Mouse (Mus musculus) hindbrain, embryonic 13.5 days (tissue): Measurements from ENCODE around the gene Dvl2. TPM values are rescaled to one million over a fixed set of nuclear protein-coding genes. Genes with fewer than 3 reads are reported as not detected.

Experiments used
- ATAC-seq: fragments of 200-750 bp; cut with Nextera tagmentation; 2 replicates; pipeline ENCODE4 v1.8.0; 2017; ENCODE audit warnings: moderate TSS enrichment; ENCODE audit not compliant: low FRiP score
- H3K27ac ChIP-seq: fragments of 300-500 bp; sonication (generic); 2 replicates; pipeline ENCODE4 v1.5.1; 2015; ENCODE audit warnings: inconsistent platforms, mild to moderate bottlenecking, moderate library complexity
- H3K27me3 ChIP-seq: fragments of 300-500 bp; sonication (generic); 2 replicates; pipeline ENCODE4 v1.6.1; 2015; ENCODE audit warnings: mild to moderate bottlenecking, inconsistent platforms
- H3K36me3 ChIP-seq: fragments of 300-500 bp; sonication (generic); 2 replicates; pipeline ENCODE4 v1.6.1; 2015; ENCODE audit warnings: mild to moderate bottlenecking, inconsistent platforms
- H3K4me1 ChIP-seq: fragments of 300-500 bp; sonication (generic); replicated peaks from 2 replicates; pipeline ENCODE4 v1.6.1; 2015; ENCODE audit warnings: inconsistent platforms
- H3K4me2 ChIP-seq: fragments of 300-500 bp; sonication (generic); 2 replicates; pipeline ENCODE4 v1.6.1; 2015; ENCODE audit warnings: inconsistent platforms, mild to moderate bottlenecking, moderate library complexity
- H3K4me3 ChIP-seq: fragments of 300-500 bp; sonication (generic); 2 replicates; pipeline ENCODE4 v1.5.1; 2015; ENCODE audit warnings: mild to moderate bottlenecking, inconsistent platforms
- H3K9ac ChIP-seq: fragments of 300-500 bp; sonication (generic); 2 replicates; pipeline ENCODE4 v1.6.1; 2015; ENCODE audit warnings: mild to moderate bottlenecking, inconsistent platforms
- H3K9me3 ChIP-seq: fragments of 300-500 bp; sonication (generic); 2 replicates; pipeline ENCODE4 v1.6.1; 2016; ENCODE audit warnings: inconsistent platforms
- WGBS: fragments of 180-500 bp; shearing (Covaris S2); methylation state at CpG from one replicate; pipeline ENCODE4 v1.1.7; 2015; 5-methylcytosine and 5-hydroxymethylcytosine counted together
- polyA plus RNA-seq: library from polyadenylated mRNA; unstranded; fragments of >200 nt; fragmentation: Nextera tagmentation; extraction: Ambion mirVana; gene quantifications from 2 replicates; pipeline ENCODE4 v1.2.1, GENCODE M21; 2015

The Dvl2 gene
- polyA plus RNA-seq, 1 experiment from 2014 or later: 28.6 TPM

DNA sequence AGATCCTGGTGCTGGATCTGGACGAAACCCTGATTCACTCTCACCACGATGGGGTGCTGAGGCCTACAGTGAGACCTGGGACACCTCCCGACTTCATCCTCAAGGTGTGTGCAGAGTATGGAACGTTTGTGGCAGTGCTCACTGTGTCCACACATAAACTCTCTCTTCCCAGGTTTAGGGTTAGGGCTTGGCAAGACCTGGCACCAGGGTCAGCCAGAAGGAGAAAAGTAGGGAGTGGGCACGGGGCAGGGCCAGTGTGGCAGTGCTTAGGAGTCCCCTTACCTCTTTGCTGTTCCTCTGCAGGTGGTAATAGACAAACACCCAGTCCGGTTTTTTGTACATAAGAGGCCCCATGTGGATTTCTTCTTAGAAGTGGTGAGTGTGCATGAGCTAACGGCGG is 16.0 kb upstream of the Dvl2 start:
- no peaks in the 10 kb centered on the region for H3K9me3 ChIP-seq
- no peak overlapping the region for H3K4me3 ChIP-seq
- ATAC-seq: no peak
- peaks cover 48% of the 10 kb centered on the region for H3K36me3 ChIP-seq
- H3K27ac ChIP-seq: no peak overlapping the region
- 94% methylated on average over 8 of the region's 8 CpGs for WGBS
- peaks cover 27% of the 10 kb centered on the region for H3K4me1 ChIP-seq
- no peak overlapping the region for H3K4me2 ChIP-seq
- no peaks in the 10 kb centered on the region for H3K27me3 ChIP-seq
- no peak overlapping the region for H3K9ac ChIP-seq

DNA sequence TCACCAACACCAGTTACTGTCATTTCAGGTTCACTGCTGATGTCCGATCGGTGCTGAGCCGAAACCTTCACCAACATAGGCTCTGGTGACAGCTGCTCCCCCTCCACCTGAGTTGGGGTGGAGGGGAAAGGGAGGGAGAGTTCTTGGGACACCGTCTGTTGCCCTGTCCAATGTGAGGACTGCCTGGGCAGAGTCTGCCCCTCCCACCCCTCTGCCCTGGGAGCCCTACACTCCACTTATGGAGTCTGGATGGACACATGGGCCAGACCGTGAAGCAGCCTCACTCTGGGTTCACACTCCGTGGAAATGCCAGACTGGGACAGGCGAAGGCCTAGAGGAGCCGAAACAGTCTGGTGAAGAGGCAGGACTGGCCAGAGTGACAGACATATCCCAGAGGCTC is 10.4 kb upstream of the Dvl2 start:
- H3K27ac ChIP-seq: peak overlapping the region; percentile 94
- WGBS: 92% methylated on average over 8 of the region's 8 CpGs
- no peak for ATAC-seq
- no peak overlapping the region for H3K4me3 ChIP-seq
- no peak overlapping the region for H3K4me2 ChIP-seq
- H3K9ac ChIP-seq: 0 out of 2 replicates have a peak overlapping the region, but pooled peaks have one; percentile 29
- no peaks in the 10 kb centered on the region for H3K27me3 ChIP-seq
- peaks cover 24% of the 10 kb centered on the region for H3K4me1 ChIP-seq
- no peaks in the 10 kb centered on the region for H3K9me3 ChIP-seq
- peaks cover 67% of the 10 kb centered on the region for H3K36me3 ChIP-seq

DNA sequence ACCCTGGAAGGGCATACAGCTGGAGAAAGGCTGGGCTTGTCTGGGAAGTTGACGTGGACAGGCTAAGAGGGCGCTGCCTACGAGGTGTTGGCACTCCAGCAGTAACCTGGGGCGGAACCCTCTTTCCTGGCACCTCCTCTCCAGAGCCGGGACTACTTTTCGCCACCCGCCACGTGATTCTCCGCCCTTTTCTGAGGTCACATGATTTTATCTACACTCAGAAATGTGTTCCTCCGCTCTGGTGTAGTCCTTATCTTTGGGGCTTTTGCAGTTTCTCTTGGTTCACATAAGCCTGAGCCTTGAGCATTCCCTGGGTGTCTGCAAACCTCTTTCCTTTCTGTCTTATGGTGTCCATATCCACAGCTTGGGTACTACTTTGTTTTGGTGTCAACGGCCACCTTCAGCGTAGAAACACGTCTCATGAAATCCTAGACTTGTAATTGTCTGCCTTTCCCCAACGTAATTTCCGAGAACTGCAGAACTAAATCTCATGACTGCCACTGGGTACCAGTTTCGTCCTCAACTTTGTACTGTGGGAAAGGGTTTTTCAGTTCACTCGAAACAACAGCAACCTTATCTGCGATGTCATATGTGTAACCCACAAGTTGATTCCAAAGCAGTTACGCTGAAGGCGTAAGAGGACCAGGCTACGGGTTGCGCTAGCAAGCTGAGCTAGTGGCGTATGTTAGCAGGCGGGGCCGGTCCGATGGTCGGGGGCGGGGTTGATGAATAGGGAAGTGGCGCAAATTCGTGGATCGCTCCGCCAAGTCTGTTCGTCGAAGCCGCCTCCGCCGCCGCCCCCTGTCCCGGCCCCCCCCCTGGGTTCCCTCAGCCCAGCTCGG is 9.3 kb upstream of the Dvl2 start, which contains the start of gene Gabarap:
Gene Gabarap (plus strand): TSS at position 294 of the 842 bp plus-strand sequence.
- H3K4me1 ChIP-seq: peaks cover 24% of the 10 kb centered on the region
- H3K9me3 ChIP-seq: no peaks in the 10 kb centered on the region
- peaks cover 58% of the 10 kb centered on the region for H3K36me3 ChIP-seq
- peak within 1 kb of the TSS; percentile 81 for H3K4me3 ChIP-seq
- WGBS: under 1% methylated on average over 40 of the region's 40 CpGs
- H3K27me3 ChIP-seq: no peaks in the 10 kb centered on the region
- peak; percentile 65 for ATAC-seq
- H3K4me2 ChIP-seq: peak within 1 kb of the TSS; percentile 78
- peak within 1 kb of the TSS; percentile 94 for H3K27ac ChIP-seq
- H3K9ac ChIP-seq: peak within 1 kb of the TSS; percentile 92

DNA sequence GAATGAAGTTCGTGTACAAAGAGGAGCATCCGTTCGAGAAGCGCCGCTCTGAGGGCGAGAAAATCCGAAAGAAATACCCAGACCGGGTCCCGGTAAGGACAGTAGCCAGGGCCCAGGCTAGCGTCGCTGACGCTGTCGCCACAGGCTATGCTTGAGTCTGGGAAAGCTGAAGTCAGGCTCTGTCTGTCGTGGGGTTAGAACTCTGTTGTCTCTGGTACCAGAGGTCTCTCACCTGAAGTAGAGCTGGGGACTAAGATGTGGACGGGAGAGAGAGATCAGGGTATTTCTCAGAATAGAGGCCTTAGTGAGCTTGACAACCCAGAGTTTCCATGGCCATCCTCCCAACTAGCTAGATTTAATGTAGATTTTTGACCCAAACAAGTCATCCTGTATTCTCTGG is 8.7 kb upstream of the Dvl2 start:
- Histone ChIP-seq H3K27me3 (no peaks in the 10 kb centered on the region), H3K9ac (peak overlapping the region; percentile 92), H3K27ac (peak overlapping the region; percentile 94), H3K4me2 (peak overlapping the region; percentile 78), H3K4me1 (peaks cover 24% of the 10 kb centered on the region), H3K9me3 (no peaks in the 10 kb centered on the region), H3K36me3 (peaks cover 52% of the 10 kb centered on the region), H3K4me3 (peak overlapping the region; percentile 81)
- peak; percentile 4 for ATAC-seq
- 0% methylated on average over 15 of the region's 15 CpGs for WGBS

DNA sequence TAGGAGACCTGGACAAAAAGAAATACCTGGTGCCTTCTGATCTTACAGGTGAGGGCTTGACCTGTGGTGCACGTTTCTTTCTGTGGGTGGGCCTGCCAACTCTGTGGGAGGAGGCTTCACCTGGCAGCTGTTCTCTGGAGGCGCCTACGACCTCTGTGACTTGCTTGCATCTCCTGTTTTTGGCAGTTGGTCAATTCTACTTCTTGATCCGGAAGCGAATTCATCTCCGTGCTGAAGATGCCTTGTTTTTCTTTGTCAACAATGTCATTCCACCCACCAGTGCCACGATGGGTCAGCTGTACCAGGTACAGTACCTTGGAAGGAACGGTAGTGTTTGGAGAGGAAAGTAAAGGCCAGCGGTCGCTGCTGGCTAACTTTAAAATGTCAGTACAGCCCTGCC is 8.0 kb upstream of the Dvl2 start:
- no peaks in the 10 kb centered on the region for H3K9me3 ChIP-seq
- H3K27ac ChIP-seq: peak overlapping the region; percentile 69; the same call in 1 of the 2 replicates
- WGBS: 88% methylated on average over 10 of the region's 10 CpGs
- H3K36me3 ChIP-seq: peaks cover 48% of the 10 kb centered on the region
- H3K27me3 ChIP-seq: no peaks in the 10 kb centered on the region
- peaks cover 26% of the 10 kb centered on the region for H3K4me1 ChIP-seq
- H3K4me2 ChIP-seq: peak overlapping the region; percentile 78
- H3K4me3 ChIP-seq: peak overlapping the region; percentile 81
- H3K9ac ChIP-seq: peak overlapping the region; percentile 92
- ATAC-seq: no peak

DNA sequence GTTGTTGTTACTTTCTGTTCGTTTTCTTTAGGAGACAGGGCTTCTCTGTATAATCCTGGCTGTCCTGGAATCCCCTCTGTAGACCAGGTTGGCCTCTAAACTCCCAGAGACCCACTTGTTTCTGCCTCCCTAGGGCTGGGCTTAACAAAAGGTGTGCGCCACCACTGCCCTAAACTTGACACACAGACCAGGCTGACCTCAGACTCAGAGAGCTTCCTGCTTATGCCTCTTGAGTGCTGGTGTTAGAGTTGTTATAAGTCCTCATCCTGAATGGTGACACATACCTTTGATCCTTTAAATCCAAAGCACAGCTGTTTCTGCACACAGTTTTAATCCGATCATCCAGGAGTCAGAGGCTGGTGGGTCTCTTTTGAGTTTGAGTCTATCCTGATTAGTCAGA is 7.5 kb upstream of the Dvl2 start:
- Histone ChIP-seq H3K9me3 (no peaks in the 10 kb centered on the region), H3K9ac (peak overlapping the region; percentile 92), H3K27ac (no peak overlapping the region), H3K4me3 (peak overlapping the region; percentile 81), H3K27me3 (no peaks in the 10 kb centered on the region), H3K4me2 (peak overlapping the region; percentile 78), H3K4me1 (peaks cover 31% of the 10 kb centered on the region), H3K36me3 (peaks cover 45% of the 10 kb centered on the region)
- WGBS: 95% methylated on average over 3 of the region's 3 CpGs
- ATAC-seq: no peak

DNA sequence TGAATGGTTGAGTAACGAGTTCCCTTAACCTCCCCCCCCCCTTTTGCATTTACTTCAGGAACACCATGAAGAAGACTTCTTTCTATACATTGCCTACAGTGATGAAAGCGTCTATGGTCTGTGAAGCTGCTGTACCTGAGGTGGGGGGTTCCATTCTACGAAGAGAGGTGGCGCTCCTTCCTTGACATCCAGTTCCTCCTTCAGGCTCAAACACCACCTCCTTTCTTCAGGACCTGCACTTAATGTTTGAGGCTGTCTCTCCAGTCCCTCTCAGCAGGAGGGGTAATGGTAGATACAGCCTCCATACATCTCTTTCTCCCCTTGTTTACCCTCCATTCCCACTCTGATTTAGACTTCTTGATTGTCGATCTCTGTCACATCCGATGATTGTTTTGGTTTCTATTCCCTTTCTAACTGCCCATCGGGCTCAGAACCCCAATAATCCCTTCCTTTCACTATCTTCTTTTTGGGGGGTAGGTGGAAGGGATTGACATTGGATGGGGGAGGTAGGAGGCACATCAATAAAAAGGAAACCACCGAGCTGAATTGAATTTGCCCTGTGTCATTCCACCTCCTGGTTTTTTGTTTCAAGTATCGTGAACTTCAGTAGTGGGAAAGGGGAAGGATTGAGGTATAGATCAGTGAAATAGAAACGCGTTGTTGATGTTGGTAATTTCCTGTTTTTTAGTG is 5.8 kb upstream of the Dvl2 start:
- Histone ChIP-seq H3K36me3 (peaks cover 45% of the 10 kb centered on the region), H3K4me3 (no peak overlapping the region)

DNA sequence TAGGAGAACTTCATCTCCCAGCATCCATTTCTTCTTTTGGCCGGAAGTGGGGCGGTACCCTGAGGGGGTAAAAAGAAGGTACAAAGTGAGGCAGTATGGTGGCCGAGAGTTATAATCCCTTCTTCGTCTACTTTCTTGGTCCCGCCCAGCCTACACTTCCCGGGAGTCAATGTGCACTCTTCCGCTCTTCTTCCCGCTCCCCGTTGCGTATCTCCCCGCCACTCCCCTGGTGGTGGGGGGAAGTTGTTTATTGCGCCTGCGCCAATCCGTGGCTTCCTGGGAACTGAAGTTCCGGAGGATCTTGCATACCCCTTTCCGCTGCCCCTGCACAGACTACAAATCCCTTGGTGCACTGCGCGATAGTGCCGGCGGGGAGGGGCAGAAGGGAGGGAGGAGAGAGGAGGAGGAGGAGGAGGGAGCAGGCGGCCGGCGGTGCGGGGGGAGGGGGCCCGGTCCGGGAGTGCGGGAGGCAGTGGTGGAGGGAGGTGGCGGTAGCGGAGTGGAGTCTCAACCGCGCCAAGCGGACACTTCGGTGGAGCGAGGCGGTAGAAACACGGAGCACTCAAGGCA is 4.9 kb upstream of the Dvl2 start, which contains the start of gene Phf23:
Gene Phf23 (plus strand): TSS at position 387 of the 570 bp plus-strand sequence.
- WGBS: under 1% methylated on average over 36 of the region's 36 CpGs

More for the DNA sequence above, 5.8 kb upstream of the Dvl2 start:
- Histone ChIP-seq H3K4me1 (peaks cover 43% of the 10 kb centered on the region), H3K27ac (no peak overlapping the region), H3K9ac (no peak overlapping the region), H3K4me2 (no peak overlapping the region), H3K9me3 (no peaks in the 10 kb centered on the region), H3K27me3 (no peaks in the 10 kb centered on the region)
- 92% methylated on average over 11 of the region's 11 CpGs for WGBS
- ATAC-seq: no peak

DNA sequence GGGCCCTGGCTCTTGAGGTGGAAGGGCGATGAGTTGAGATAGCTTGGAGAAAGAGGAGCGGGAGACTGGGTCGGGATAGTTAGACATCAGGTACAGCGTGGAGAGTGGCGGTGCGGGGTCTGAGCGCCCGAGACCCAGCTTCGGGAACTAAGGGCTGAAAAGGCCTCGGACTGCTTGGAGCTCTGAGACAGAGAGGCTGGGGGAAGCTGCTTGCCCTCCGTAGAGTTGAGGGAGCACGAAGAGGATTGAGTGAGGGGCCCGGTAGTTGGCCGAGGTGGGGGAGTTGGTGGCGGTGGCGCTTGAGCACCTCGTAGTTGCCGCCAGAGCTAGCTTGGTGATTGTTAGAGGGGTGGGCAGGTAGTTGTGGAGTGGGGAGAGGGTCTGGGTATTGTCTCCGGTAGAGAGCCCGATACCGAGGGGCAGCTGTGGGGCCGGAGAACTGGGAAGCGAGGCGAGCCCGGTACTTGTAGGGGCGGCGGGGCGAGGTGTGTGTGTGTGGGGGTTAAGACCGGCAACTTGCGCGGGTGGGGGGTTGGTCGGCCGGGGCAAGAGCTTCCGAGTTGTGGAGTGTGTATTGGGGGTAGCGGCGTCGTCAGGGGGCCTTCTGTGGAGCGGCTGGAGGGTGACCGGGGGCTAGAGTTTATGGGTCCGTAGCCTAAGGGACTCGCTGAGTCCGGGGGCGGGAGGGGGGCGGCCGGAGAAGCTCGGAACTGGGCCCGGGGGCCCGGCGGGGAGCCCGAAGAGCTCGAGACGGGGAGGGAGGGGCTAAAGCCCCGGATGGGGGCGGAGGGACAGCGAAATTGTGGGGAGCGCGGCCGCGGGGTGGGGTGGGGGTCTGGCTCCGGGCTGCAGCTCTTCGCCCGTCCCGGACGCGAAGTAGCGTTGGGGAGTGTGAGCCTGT is 4.0 kb upstream of the Dvl2 start:
- H3K36me3 ChIP-seq: peaks cover 40% of the 10 kb centered on the region
- no peaks in the 10 kb centered on the region for H3K9me3 ChIP-seq
- peak; percentile 3 for ATAC-seq
- no peaks in the 10 kb centered on the region for H3K27me3 ChIP-seq
- H3K4me1 ChIP-seq: peaks cover 50% of the 10 kb centered on the region
- peak overlapping the region; percentile 71 for H3K4me2 ChIP-seq
- under 1% methylated on average over 65 of the region's 66 CpGs for WGBS
- peak overlapping the region; percentile 97 for H3K27ac ChIP-seq
- peak overlapping the region; percentile 91 for H3K4me3 ChIP-seq
- peak overlapping the region; percentile 94 for H3K9ac ChIP-seq

More for the DNA sequence above, 4.9 kb upstream of the Dvl2 start, which contains the start of gene Phf23:
- Histone ChIP-seq H3K4me1 (peaks cover 48% of the 10 kb centered on the region), H3K4me3 (peak within 1 kb of the TSS; percentile 91), H3K36me3 (peaks cover 40% of the 10 kb centered on the region), H3K9ac (peak within 1 kb of the TSS; percentile 94), H3K4me2 (peak within 1 kb of the TSS; percentile 71), H3K9me3 (no peaks in the 10 kb centered on the region), H3K27ac (peak within 1 kb of the TSS; percentile 97), H3K27me3 (no peaks in the 10 kb centered on the region)
- ATAC-seq: peak; percentile 85

DNA sequence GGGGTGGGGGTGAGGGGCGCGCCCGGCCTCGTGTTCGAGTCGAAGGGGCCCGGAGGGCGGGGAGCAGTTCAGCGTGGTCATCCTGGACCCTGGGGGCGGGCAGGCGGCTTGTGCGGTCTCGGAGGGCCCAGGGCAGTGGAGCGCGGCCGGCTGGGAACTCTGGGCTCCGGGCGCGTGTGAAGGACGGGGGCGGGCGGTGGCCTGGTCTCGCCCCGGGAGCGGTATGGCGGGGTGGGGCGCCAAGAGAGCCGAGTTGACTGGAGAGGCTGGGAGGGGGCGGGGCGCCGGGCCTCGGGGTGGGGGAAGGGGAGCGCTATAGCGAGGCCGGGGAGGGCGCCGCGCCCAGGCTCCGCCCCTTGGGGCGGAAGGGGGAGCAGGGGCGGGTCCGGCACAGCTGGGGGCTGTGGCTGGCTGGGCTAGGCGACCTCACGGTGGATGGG is 3.3 kb upstream of the Dvl2 start:
- no peaks in the 10 kb centered on the region for H3K9me3 ChIP-seq
- no peaks in the 10 kb centered on the region for H3K27me3 ChIP-seq
- peak; percentile 9; the same call in 1 of the 2 replicates for ATAC-seq
- H3K4me2 ChIP-seq: peak overlapping the region; percentile 71
- peak overlapping the region; percentile 91 for H3K4me3 ChIP-seq
- H3K4me1 ChIP-seq: peaks cover 57% of the 10 kb centered on the region
- H3K27ac ChIP-seq: peak overlapping the region; percentile 97
- H3K36me3 ChIP-seq: peaks cover 43% of the 10 kb centered on the region
- WGBS: 2% methylated on average over 31 of the region's 44 CpGs
- peak overlapping the region; percentile 94 for H3K9ac ChIP-seq
